Mouse (Mus musculus) erythroblast, embryonic 14.5 days (primary cell): ENCODE results near the gene Mre11a.

Experiments used
- GATA1 ChIP-seq: IDR thresholded peaks from 2 replicates; pipeline ENCODE4 v1.6.1; 2012; ENCODE audit warnings: low read length, inconsistent platforms, mixed read lengths
- TAL1 ChIP-seq: IDR thresholded peaks from 3 replicates; pipeline ENCODE4 v1.6.1; 2012; ENCODE audit warnings: low read length, inconsistent platforms, mixed read lengths

DNA sequence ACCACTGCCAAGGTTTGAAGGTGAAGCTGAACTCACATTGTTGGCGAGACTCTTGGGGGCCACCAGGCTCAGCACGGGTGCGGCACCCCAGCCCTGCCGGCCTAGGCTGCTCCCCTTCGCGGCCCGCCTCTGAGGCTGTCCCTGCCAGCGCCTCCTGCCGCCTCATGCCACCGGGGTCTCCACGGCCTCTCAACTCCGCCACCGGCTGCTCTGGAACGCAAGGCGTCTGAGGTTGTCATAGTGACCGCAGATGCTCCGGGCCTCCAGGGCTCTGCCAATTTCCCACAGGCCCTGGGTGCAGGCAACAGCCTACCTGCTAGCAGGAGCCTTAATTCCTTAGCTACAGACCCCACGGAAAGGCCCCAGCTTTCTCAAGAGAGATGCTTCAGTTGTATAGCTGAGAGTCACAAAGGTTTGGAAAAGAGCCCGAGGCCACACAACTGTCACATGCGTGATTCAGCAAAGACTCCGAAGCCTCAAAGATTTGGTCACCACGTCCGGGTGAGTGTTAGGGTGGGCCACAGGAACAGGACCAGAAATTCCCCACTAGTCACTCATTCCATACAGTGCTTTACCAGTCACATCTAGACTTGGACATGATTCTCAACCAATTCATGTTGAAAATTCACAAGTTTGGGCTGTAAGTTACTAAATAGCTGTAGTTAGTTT is 13.5 kb upstream of the Mre11a start, which contains the start of gene 1700012B09Rik:
- TF ChIP-seq GATA1, result no peak
- no peak for TF ChIP-seq TAL1
